Mouse (Mus musculus) olfactory bulb, adult 2 months (tissue): ENCODE measurements around the gene Crip1.

Experiments
- CTCF ChIP-seq: fragments of 200-500 bp; IDR thresholded peaks from 2 replicates; pipeline ENCODE4 v1.5.1; 2012; ENCODE audit warnings: low read depth, mild to moderate bottlenecking, low read length, moderate library complexity; ENCODE audit not compliant: insufficient read depth
- POLR2A ChIP-seq: fragments of 200-500 bp; IDR thresholded peaks from 2 replicates; pipeline ENCODE4 v1.6.1; 2012; ENCODE audit warnings: mild to moderate bottlenecking, low read depth, low read length, moderate library complexity; ENCODE audit not compliant: insufficient read depth

GRCm38 (mm10) chr12:113144886-113145285, 1.2 kb upstream of the Crip1 start:
- TF ChIP-seq CTCF (no peak), POLR2A (no peak)
